Mouse (Mus musculus) olfactory bulb, adult 2 months (tissue): ENCODE measurements at regions not wholly inside any gene's neighbourhood (a gene's known extent, or its start where the extent isn't known, plus 50 kb on each side); places are given as distances from the start of the nearest gene placed in this dataset.

Source experiments
- H3K27ac ChIP-seq: fragments of 200-500 bp; 2 replicates; pipeline ENCODE4 v1.5.1; 2012; ENCODE audit warnings: low read depth, low read length; ENCODE audit not compliant: insufficient read depth
- H3K4me1 ChIP-seq: fragments of 200-500 bp; 2 replicates; pipeline ENCODE4 v1.6.1; 2012; ENCODE audit warnings: low read length; ENCODE audit not compliant: control insufficient read depth, insufficient read depth
- H3K4me3 ChIP-seq: fragments of 200-500 bp; 2 replicates; pipeline ENCODE4 v1.5.1; 2012; ENCODE audit warnings: mild to moderate bottlenecking, low read depth, low read length, moderate library complexity; ENCODE audit not compliant: insufficient read depth
- CTCF ChIP-seq: fragments of 200-500 bp; IDR thresholded peaks from 2 replicates; pipeline ENCODE4 v1.5.1; 2012; ENCODE audit warnings: low read depth, mild to moderate bottlenecking, low read length, moderate library complexity; ENCODE audit not compliant: insufficient read depth
- POLR2A ChIP-seq: fragments of 200-500 bp; IDR thresholded peaks from 2 replicates; pipeline ENCODE4 v1.6.1; 2012; ENCODE audit warnings: mild to moderate bottlenecking, low read depth, low read length, moderate library complexity; ENCODE audit not compliant: insufficient read depth
- WGBS: fragments of 180-500 bp; shearing (Covaris S2); methylation state at CpG from one replicate; pipeline ENCODE4 v1.1.7; 2018; 5-methylcytosine and 5-hydroxymethylcytosine counted together

DNA sequence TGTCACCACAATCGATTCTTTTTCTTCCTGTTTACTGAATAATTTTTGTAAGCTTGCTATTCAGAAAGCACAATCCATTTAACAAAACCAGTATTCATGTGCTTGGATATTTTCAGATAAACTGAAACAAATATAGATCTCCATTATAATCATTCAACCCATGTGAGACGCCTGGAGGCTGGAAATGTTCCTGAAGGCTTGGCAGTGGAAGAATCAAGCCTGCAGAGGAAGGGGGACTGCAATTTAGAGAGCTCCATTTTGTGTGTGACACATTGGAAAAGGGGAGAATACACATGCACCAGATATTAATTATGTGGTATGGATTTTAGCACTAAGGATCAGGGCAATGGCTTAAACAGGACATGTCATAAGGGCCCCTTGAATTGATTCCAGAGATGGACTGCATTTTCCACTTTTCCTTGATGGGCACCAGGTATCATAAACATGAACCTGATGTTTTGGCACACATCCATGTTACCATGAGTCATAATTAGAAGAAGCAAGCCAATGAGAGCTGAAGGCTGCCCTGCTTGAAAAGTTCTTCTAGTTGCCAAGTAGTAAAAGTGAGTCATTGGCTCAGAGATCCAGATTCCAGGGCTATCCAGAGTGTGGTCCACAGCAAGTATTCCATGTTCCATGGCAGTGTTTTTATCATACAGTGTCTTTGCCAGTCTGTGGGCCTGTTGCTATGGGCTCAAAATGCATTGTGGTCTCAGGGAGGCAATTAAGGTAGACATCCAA lies 282.8 kb downstream of the Impad1 start:
- TF ChIP-seq POLR2A = no peak
- TF ChIP-seq CTCF = no peak
- no peak overlapping the region for H3K27ac ChIP-seq
- 40% methylated on average over 2 of the region's 2 CpGs for WGBS
- no peak overlapping the region for H3K4me3 ChIP-seq
- peaks cover 3% of the 10 kb centered on the region; the same call in 1 of the 2 replicates for H3K4me1 ChIP-seq

DNA sequence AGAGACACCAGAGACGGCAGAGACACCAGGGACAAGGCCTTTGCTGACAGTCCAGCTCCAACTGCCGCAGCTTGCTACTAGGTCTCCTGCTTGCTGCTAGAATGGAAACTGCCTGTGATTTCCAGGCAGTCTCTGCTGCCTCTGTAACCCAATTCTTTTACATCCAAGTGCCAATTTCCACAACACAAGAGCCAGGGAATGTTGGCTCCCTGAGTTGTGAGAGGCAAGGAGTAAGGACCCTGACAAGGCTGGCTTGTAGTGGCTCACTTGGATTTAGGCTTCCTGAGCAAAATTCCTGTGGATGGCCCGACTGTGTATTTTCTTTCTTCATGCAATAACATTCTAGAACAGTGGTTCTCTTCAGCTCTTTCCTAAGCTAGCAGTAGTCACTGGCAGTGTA lies 283.9 kb downstream of the Impad1 start:
- TF ChIP-seq CTCF = no peak
- no peak for TF ChIP-seq POLR2A
- WGBS = 40% methylated on average over 3 of the region's 3 CpGs
- H3K27ac ChIP-seq = no peak overlapping the region
- H3K4me1 ChIP-seq = peaks cover 3% of the 10 kb centered on the region; the same call in 1 of the 2 replicates
- no peak overlapping the region for H3K4me3 ChIP-seq

DNA sequence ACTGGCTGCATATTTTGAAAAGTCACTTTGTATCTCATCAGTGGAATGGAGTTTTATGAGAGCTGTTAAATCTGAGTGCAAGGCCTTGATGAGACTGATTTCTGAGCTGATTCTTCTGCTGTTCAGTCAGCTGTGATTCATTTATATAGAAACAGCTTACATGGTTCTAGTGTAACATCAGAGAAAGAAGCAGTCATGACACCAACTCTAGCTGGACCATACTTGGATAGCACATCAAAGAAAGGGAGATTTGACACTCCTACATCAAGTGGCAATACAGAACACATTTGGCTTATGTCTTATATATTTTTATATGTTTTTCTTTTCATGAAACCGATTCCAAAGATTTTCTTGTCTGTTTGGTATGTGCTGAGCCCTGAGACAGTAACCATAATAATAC lies 296.0 kb downstream of the Impad1 start:
- TF ChIP-seq POLR2A = no peak
- no peak for TF ChIP-seq CTCF
- WGBS = 88% methylated on average over 1 of the region's 1 CpGs
- H3K4me1 ChIP-seq = no peaks in the 10 kb centered on the region
- no peak overlapping the region for H3K27ac ChIP-seq
- H3K4me3 ChIP-seq = no peak overlapping the region

DNA sequence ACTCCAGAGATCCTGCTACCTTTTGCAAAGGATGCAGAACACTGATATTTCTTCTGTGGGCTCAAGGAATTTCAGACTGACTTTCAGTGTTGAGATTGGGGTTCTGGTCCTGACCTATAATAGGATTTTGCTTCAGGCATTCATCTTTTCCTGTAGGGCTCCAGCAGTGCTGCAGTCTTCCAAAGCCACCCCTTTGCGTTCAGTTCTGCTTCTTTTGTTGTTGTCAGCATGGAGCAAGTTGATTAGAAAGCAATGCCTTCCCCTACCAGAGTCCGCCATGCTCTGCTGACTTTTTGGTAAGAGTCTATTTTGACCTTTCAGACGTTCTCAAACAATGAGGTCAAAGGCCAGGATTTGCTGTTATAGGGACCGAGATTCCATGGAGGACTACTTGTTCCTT lies 297.0 kb downstream of the Impad1 start:
- 48% methylated on average over 4 of the region's 4 CpGs for WGBS

DNA sequence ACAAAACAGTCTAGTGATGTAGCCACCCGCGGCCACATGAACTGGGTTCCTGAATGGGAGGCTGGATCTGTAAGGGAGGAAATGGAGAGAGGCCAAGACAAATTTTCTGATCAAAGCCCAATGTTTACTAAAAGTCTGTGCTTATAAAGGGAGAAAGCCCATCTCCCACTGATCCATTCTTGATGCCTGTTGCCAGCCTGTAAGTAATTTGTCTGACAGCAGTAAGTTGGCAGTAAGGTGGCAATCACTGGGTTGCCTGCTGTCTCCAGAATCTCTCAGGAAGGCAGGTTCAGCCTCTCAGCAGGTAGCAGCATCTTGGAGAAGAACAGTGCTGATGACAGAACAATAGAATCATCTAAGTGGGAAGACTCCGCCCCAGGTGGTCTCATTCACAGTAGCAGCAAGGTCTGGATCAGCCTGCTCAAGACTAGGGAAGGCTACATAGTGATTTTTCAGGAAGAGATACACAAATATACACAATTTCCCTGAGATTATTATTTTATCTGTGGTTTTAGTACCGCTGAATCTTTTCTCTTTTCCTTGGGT lies 327.9 kb downstream of the Impad1 start:
- Histone ChIP-seq H3K4me1 (no peaks in the 10 kb centered on the region), H3K4me3 (no peak overlapping the region), H3K27ac (no peak overlapping the region)
- no peak for TF ChIP-seq POLR2A
- no peak for TF ChIP-seq CTCF
- WGBS = 54% methylated on average over 4 of the region's 4 CpGs

More for the DNA sequence above, 297.0 kb downstream of the Impad1 start:
- no peaks in the 10 kb centered on the region for H3K4me1 ChIP-seq
- no peak for TF ChIP-seq CTCF
- no peak for TF ChIP-seq POLR2A
- H3K4me3 ChIP-seq = no peak overlapping the region
- no peak overlapping the region for H3K27ac ChIP-seq

DNA sequence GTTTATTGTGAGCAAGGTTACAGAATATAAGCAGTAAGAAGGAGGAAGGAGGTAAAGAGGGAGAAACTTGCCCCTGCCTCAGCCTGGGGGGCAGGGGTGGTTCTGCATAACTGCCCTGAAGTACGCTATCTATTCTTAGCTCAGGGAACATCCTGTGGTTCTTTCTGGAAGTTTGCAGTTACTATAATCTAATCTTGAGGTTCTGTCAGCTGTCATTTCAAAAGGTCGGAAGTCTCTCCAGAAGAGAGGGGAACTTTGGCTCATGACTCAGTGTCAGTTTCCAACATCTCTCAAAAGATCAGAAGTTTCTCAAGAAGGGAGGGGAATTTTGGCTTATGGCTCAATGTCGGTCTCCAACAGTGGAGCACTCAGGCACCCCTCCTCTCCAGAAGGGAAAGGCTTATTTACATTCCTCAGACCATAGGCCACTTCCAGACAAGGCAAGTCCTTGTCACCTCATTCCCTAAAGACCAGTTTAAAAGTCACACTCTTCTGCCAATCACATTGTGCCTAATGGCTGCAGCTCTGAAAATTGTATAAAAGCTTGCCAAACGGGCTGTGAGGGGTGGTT lies 328.9 kb downstream of the Impad1 start:
- WGBS = 65% methylated on average over 4 of the region's 4 CpGs
- Histone ChIP-seq H3K27ac (no peak overlapping the region), H3K4me1 (no peaks in the 10 kb centered on the region), H3K4me3 (no peak overlapping the region)
- no peak for TF ChIP-seq CTCF
- no peak for TF ChIP-seq POLR2A

DNA sequence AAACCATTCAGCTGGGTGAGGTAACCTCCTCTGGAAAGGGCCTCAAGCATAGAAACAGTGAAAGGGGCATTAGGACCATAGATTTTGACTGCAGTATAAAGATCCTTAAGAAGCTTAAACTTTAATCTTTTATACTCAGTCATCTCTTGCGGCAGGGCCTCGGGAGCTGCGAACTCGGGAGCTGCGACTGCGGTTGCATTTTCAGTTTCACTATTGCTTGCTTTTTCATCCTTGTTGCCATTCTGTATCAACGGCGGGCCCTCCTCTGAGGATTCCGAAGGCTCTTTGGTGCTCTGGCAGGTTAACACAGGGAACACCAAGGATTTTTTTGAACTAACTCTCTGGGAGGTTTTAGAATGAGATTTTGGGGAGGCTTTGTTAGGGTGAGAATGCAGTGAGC lies 333.9 kb downstream of the Impad1 start:
- 82% methylated on average over 9 of the region's 9 CpGs for WGBS
- Histone ChIP-seq H3K4me1 (no peaks in the 10 kb centered on the region), H3K27ac (no peak overlapping the region), H3K4me3 (no peak overlapping the region)
- TF ChIP-seq POLR2A (no peak), CTCF (no peak)

DNA sequence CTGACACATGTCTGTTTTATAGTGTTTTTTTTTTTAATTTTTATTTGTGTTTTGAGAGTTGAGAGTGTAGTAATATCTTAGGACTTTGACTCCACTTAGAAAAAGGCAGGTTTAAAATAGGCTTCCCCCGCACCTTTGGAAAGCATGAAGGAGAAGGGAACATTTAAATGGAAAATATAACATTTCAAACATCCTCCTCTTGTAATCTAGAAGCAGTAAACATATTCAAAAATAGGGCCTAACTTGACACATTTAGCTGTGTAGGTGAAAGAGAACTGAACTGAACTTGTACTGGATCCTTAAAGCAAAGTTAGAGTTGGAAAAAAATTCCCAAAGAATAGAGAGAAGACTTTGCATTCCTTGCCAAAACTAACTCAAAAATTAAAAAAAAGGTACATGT lies 343.1 kb downstream of the Impad1 start:
- Histone ChIP-seq H3K4me3 (no peak overlapping the region), H3K27ac (no peak overlapping the region), H3K4me1 (no peaks in the 10 kb centered on the region)
- TF ChIP-seq CTCF (no peak), POLR2A (no peak)
- WGBS = 89% methylated on average over 1 of the region's 1 CpGs

DNA sequence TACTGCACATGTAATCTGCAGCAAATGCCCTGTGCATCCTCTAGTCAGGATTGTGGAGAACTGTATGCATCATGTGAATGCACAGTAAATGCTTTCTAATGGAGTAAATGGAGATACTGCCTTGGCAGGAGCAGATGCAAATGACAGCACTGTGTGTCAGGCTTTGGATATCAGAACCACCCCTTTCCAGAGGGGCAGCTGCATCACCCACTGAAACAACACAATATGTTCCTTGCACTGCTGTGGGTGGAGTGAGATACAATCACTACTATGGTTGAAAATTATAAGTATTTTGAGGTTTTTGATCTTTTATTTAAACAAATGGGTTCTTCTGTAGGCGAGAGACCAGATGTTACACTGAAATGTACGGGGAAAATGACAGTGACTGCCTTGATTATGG lies 350.5 kb downstream of the Impad1 start:
- TF ChIP-seq POLR2A (no peak), CTCF (no peak)
- no peaks in the 10 kb centered on the region for H3K4me1 ChIP-seq
- WGBS = 58% methylated on average over 2 of the region's 2 CpGs
- no peak overlapping the region for H3K27ac ChIP-seq
- H3K4me3 ChIP-seq = no peak overlapping the region
